Mouse (Mus musculus) neural tube, embryonic 15.5 days (tissue): ENCODE data around the gene Fbxl19. TPM values are rescaled to one million over a fixed set of nuclear protein-coding genes. Genes with fewer than 3 reads are reported as not detected.

Experiments used
- ATAC-seq: fragments of 200-750 bp; cut with Nextera tagmentation; 2 replicates; pipeline ENCODE4 v1.8.0; 2017; ENCODE audit warnings: mild to moderate bottlenecking, moderate TSS enrichment, moderate library complexity; ENCODE audit not compliant: low FRiP score
- H3K27ac ChIP-seq: fragments of 300-500 bp; sonication (generic); replicated peaks from 2 replicates; pipeline ENCODE4 v1.5.1; 2015; ENCODE audit warnings: mild to moderate bottlenecking, inconsistent platforms
- H3K27me3 ChIP-seq: fragments of 300-500 bp; sonication (generic); replicated peaks from 2 replicates; pipeline ENCODE4 v1.6.1; 2015; ENCODE audit warnings: inconsistent platforms
- H3K36me3 ChIP-seq: fragments of 300-500 bp; sonication (generic); 2 replicates; pipeline ENCODE4 v1.6.1; 2015; ENCODE audit warnings: inconsistent platforms
- H3K4me1 ChIP-seq: fragments of 300-500 bp; sonication (generic); 2 replicates; pipeline ENCODE4 v1.6.1; 2015; ENCODE audit warnings: inconsistent platforms
- H3K4me2 ChIP-seq: fragments of 300-500 bp; sonication (generic); 2 replicates; pipeline ENCODE4 v1.6.1; 2015; ENCODE audit warnings: inconsistent platforms, mild to moderate bottlenecking, moderate library complexity
- H3K4me3 ChIP-seq: fragments of 300-500 bp; sonication (generic); replicated peaks from 2 replicates; pipeline ENCODE4 v1.5.1; 2015; ENCODE audit warnings: mild to moderate bottlenecking, inconsistent platforms
- H3K9ac ChIP-seq: fragments of 300-500 bp; sonication (generic); replicated peaks from 2 replicates; pipeline ENCODE4 v1.6.1; 2015; ENCODE audit warnings: mild to moderate bottlenecking, inconsistent platforms
- H3K9me3 ChIP-seq: fragments of 300-500 bp; sonication (generic); replicated peaks from 2 replicates; pipeline ENCODE4 v1.6.1; 2016; ENCODE audit warnings: inconsistent platforms
- WGBS: fragments of 180-500 bp; shearing (Covaris S2); methylation state at CpG from one replicate; pipeline ENCODE4 v1.1.7; 2015; ENCODE audit warnings: mixed read lengths; 5-methylcytosine and 5-hydroxymethylcytosine counted together
- microRNA counts: library from miRNA; unstranded; fragments of <30 nt; microRNA quantifications from one replicate; lab custom pipeline; 2016
- microRNA-seq: library from miRNA; unstranded; fragments of <30 nt; microRNA quantifications from one replicate; pipeline ENCODE4, GENCODE M21; 2017
- polyA plus RNA-seq: library from polyadenylated mRNA; unstranded; fragments of >200 nt; fragmentation: Nextera tagmentation; extraction: Ambion mirVana; gene quantifications from 2 replicates; pipeline ENCODE4 v1.2.1, GENCODE M21; 2015

The Fbxl19 gene
- polyA plus RNA-seq, 1 experiment from 2014 or later: 8.7 TPM

DNA sequence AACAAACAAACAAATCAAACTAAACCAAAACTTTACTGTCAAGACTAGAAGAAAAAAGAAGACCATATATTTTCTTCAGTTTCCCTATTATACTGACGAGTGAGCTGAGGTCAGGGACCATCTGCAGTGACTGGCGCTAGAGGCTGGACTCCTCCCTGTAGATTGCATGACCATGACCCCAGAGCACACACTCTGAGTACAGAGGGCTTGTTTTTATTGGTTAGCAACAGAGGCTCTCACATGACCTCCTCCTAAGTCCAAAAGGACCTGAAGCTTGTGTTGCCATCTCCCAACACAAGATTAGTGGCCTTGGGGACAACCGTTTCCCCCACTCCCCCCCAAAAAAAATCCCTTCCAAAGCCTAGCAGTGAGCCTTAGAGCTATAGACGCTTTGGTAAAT lies 69.5 kb downstream of the Fbxl19 start:
- no peaks in the 10 kb centered on the region for H3K9me3 ChIP-seq
- no peaks in the 10 kb centered on the region for H3K27me3 ChIP-seq
- H3K9ac ChIP-seq: no peak overlapping the region
- H3K4me3 ChIP-seq: no peak overlapping the region
- 88% methylated on average over 4 of the region's 4 CpGs for WGBS
- H3K36me3 ChIP-seq: peaks cover 74% of the 10 kb centered on the region
- H3K4me1 ChIP-seq: 0 out of 2 replicates have a peak, but pooled peaks cover 6% of the 10 kb centered on the region
- H3K4me2 ChIP-seq: no peak overlapping the region
- ATAC-seq: no peak
- no peak overlapping the region for H3K27ac ChIP-seq

DNA sequence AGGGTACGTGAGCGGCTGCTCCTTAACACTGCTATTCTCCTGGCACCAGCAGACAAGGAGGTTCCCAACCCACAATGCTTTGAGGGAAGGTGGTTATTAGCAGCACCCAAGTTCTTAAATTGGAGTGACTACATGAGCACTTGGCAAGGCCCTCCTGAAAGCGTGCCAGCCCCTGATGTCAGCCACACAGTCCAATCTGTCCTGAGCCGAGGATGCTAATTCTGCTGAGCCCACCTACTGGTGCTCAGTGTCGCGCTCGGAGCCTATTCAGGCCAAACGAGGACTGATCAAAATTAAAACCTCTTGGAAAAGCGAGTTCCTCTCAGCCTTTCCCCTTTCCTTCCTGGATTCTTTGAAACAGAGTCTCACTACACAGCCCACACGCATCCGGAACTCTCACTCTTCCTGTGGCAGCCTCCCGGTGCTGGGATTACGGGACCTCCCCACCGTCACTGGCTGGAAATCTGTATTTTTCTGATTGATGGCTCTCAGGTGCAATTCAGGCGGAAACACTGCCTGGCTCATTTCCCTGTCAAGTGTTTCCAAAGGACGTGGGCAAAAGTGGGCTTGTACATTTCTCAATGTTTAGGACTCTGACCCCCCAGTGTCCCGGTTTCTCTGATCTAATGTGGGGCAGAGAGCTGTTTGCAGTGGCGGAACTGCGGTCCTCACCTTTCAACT lies 70.0 kb downstream of the Fbxl19 start:
- H3K4me3 ChIP-seq: no peak overlapping the region
- 0 out of 2 replicates have a peak, but pooled peaks cover 6% of the 10 kb centered on the region for H3K4me1 ChIP-seq
- 83% methylated on average over 19 of the region's 19 CpGs for WGBS
- no peak overlapping the region for H3K27ac ChIP-seq
- no peak overlapping the region for H3K4me2 ChIP-seq
- H3K9me3 ChIP-seq: no peaks in the 10 kb centered on the region
- no peak for ATAC-seq
- H3K36me3 ChIP-seq: peaks cover 69% of the 10 kb centered on the region
- H3K27me3 ChIP-seq: no peaks in the 10 kb centered on the region
- H3K9ac ChIP-seq: no peak overlapping the region

DNA sequence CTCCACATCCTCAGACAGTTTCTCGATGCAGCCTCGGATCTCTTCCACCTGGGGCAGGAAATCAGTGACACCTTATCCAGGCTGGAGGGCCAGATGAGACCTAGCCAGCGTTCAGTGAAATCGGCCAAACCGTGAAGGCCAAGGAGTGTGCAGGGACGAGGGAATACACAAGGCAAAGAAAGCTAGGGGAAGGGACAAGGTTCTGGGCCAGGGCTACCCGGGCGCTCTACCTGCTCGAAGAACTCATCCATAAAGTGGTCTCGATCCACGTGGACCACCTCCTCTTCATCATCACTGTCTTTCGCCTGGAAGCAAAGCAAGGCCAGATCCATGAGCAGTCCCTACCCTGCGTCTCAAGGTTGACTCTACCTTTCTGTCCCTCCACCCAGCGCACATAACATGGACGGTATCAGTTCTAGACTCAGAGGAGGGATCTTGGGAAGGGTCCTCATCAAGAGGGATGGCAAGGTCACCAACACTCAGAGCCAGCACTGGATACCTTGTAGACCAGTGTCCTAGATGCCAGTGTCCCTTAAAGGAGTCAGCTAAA lies 70.8 kb downstream of the Fbxl19 start:
- no peak overlapping the region for H3K27ac ChIP-seq
- WGBS: 96% methylated on average over 15 of the region's 15 CpGs
- H3K27me3 ChIP-seq: no peaks in the 10 kb centered on the region
- no peaks in the 10 kb centered on the region for H3K9me3 ChIP-seq
- H3K4me3 ChIP-seq: no peak overlapping the region
- no peak overlapping the region for H3K4me2 ChIP-seq
- peaks cover 63% of the 10 kb centered on the region for H3K36me3 ChIP-seq
- ATAC-seq: no peak
- no peak overlapping the region for H3K9ac ChIP-seq
- 0 out of 2 replicates have a peak, but pooled peaks cover 6% of the 10 kb centered on the region for H3K4me1 ChIP-seq

DNA sequence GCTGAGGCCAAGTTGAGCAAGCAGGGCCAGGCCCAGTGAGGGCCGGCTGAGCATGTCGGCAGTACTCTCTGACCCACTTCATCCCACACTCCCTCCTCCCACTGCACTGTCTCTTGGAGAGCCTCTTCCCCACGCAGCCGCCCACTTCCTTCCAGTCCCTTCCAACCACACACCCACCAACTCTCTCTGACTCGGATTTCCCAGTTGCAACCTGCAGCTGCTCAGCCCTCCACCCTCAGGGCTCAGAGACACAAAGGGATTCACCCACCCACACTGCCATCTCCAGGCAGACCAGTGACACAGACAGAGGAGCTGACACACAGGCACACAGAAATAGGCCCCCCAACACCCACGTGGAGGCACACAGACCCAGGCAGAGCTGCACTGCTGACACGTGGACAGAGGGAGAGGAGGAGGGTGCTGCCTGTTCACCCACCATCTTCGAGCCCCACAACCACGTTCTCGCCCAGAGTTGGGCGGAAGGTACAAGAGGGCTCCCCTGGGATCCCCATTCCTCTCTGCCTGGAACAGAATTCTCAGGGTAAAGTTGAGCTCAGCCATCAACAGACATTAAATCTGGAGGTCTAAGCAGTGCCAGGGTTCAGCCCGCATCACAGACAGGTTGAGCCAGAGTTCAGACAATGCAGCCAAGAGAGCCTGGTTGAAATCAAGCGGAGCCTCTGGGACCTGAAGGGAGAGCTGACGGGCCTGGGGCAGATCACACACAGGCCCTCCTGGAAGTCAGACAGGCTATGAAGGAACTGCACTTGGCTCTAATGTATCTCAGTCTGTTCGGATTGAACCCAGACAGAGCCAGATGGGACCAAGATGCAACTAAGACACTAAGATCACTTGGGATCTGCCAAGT lies 71.8 kb downstream of the Fbxl19 start:
- H3K36me3 ChIP-seq: peaks cover 53% of the 10 kb centered on the region
- 64% methylated on average over 15 of the region's 15 CpGs for WGBS
- H3K27me3 ChIP-seq: no peaks in the 10 kb centered on the region
- no peak overlapping the region for H3K9ac ChIP-seq
- no peak overlapping the region for H3K4me2 ChIP-seq
- H3K4me3 ChIP-seq: no peak overlapping the region
- H3K9me3 ChIP-seq: no peaks in the 10 kb centered on the region
- H3K4me1 ChIP-seq: peaks cover 13% of the 10 kb centered on the region; the same call in 1 of the 2 replicates
- H3K27ac ChIP-seq: no peak overlapping the region
- ATAC-seq: no peak

DNA sequence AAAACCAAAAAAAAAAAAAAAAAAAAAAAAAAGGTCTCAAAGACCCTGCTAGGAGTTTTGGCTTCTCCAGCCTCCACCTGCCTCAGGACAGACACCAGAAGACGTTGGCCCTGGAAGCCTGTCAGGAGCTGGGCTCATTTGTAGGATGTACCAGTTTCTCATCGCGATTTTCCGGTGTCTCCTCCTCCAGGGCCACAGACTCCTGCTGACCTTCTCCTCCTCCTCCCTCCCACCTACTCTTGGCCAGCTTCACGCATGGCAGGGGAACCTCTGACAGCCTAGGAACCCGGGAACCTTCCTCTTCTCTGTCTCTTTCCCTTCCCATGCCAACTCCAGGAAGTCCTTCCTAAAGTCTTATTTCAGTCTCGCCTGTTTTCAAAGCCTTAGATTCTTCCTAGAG lies 72.7 kb downstream of the Fbxl19 start:
- Histone ChIP-seq H3K4me1 (peaks cover 19% of the 10 kb centered on the region), H3K36me3 (peaks cover 45% of the 10 kb centered on the region), H3K4me2 (no peak overlapping the region), H3K4me3 (no peak overlapping the region), H3K9me3 (no peaks in the 10 kb centered on the region), H3K27me3 (no peaks in the 10 kb centered on the region), H3K27ac (no peak overlapping the region), H3K9ac (no peak overlapping the region)
- no peak for ATAC-seq
- WGBS: 76% methylated on average over 7 of the region's 7 CpGs

DNA sequence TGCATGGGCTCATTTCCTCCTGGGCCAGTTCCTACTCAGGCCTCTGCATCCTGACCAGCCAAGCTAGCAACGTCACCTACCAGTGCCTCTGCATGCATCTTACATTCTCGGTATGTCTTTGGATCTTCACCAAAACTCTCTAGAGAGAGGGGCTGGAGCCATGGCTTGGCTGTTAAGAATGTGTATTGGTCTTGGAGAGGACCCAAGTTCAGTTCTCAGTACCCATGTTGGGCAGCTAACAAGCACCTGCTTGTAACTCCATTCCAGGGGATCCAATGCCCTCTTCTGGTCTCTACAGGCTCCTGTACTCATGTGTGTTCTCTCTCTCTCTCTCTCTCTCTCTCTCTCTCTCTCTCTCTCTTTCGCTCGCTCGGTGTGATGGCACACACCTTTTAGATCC lies 73.4 kb downstream of the Fbxl19 start:
- no peaks in the 10 kb centered on the region for H3K9me3 ChIP-seq
- H3K4me1 ChIP-seq: peaks cover 27% of the 10 kb centered on the region
- no peak for ATAC-seq
- H3K4me3 ChIP-seq: no peak overlapping the region
- no peaks in the 10 kb centered on the region for H3K27me3 ChIP-seq
- no peak overlapping the region for H3K27ac ChIP-seq
- H3K9ac ChIP-seq: no peak overlapping the region
- H3K4me2 ChIP-seq: no peak overlapping the region
- WGBS: 93% methylated on average over 5 of the region's 5 CpGs
- H3K36me3 ChIP-seq: peaks cover 39% of the 10 kb centered on the region

MicroRNAs within 50 kb of the gene (microRNA counts, 519-probe panel; counts per million panel counts)
- microRNA mmu-miR-762 (lab: Ali Mortazavi, UCI): 1,716 counts per million, percentile 27 among the panel's probes with 10 or more counts

Small RNA genes within 50 kb of the gene (microRNA-seq; reads per million reads assigned to microRNA genes)
- gene Mir762: not detected

Other genes with a start within 250 kb of the Fbxl19 start
- gene Srcap, start 232.6 kb upstream of the Fbxl19 start, polyA plus RNA-seq: 46.7 and 48.3 TPM in 2 replicates
- 13.3 and 14.7 TPM in 2 replicates for gene Gm42715, start 225.0 kb upstream of the Fbxl19 start, polyA plus RNA-seq
- gene Tmem265, start 183.2 kb upstream of the Fbxl19 start, polyA plus RNA-seq: 6.9 and 7.3 TPM in 2 replicates
- 57.4 and 60.6 TPM in 2 replicates for gene Phkg2, start 171.2 kb upstream of the Fbxl19 start, polyA plus RNA-seq
- gene Ccdc189, start 155.9 kb upstream of the Fbxl19 start, polyA plus RNA-seq: 7.1 and 7.4 TPM in 2 replicates
- 37.9 and 38.5 TPM in 2 replicates for gene Rnf40, start 155.8 kb upstream of the Fbxl19 start, polyA plus RNA-seq
- 14.5 and 15.8 TPM in 2 replicates for gene Zfp629, start 128.7 kb upstream of the Fbxl19 start, polyA plus RNA-seq
- 49.5 and 62.9 TPM in 2 replicates for gene Bcl7c, start 35.6 kb upstream of the Fbxl19 start, polyA plus RNA-seq
- 3.6 and 6.2 TPM in 2 replicates for gene Ctf1, start 31.8 kb upstream of the Fbxl19 start, polyA plus RNA-seq
- 0.09 and 0.13 TPM in 2 replicates for gene Ctf2, start 12.4 kb upstream of the Fbxl19 start, polyA plus RNA-seq
- 8.6 and 13.5 TPM in 2 replicates for gene Orai3, start 25.3 kb downstream of the Fbxl19 start, polyA plus RNA-seq
- 17.8 and 19.5 TPM in 2 replicates for gene Setd1a, start 32.1 kb downstream of the Fbxl19 start, polyA plus RNA-seq
- gene Gm49388, start 41.1 kb downstream of the Fbxl19 start, polyA plus RNA-seq: not detected in 2 replicates
- gene Hsd3b7, start 56.1 kb downstream of the Fbxl19 start, polyA plus RNA-seq: 9.8 and 11.6 TPM in 2 replicates
- 20.2 and 25.4 TPM in 2 replicates for gene Stx4a, start 79.8 kb downstream of the Fbxl19 start, polyA plus RNA-seq
- 66.0 and 70.8 TPM in 2 replicates for gene Stx1b, start 80.0 kb downstream of the Fbxl19 start, polyA plus RNA-seq
- gene Zfp646, start 131.7 kb downstream of the Fbxl19 start, polyA plus RNA-seq: 7.0 and 8.6 TPM in 2 replicates
- 28.9 and 30.4 TPM in 2 replicates for gene Zfp668, start 132.3 kb downstream of the Fbxl19 start, polyA plus RNA-seq
- gene Prss53, start 146.4 kb downstream of the Fbxl19 start, polyA plus RNA-seq: 1.1 and 1.2 TPM in 2 replicates
- gene Gm21974, start 150.9 kb downstream of the Fbxl19 start, polyA plus RNA-seq: not detected in 2 replicates
- gene Vkorc1, start 151.1 kb downstream of the Fbxl19 start, polyA plus RNA-seq: 86.2 and 96.0 TPM in 2 replicates
- gene Bckdk, start 159.5 kb downstream of the Fbxl19 start, polyA plus RNA-seq: 58.2 and 66.7 TPM in 2 replicates
- gene Kat8, start 168.0 kb downstream of the Fbxl19 start, polyA plus RNA-seq: 41.3 and 46.1 TPM in 2 replicates
- 0.40 and 5.1 TPM in 2 replicates for gene Prss8, start 185.6 kb downstream of the Fbxl19 start, polyA plus RNA-seq
- gene Prss36, start 202.2 kb downstream of the Fbxl19 start, polyA plus RNA-seq: 13.9 and 16.2 TPM in 2 replicates
- 357 and 362 TPM in 2 replicates for gene Fus, start 222.9 kb downstream of the Fbxl19 start, polyA plus RNA-seq
- 8.0 and 46.9 TPM in 2 replicates for gene Pycard, start 249.3 kb downstream of the Fbxl19 start, polyA plus RNA-seq